In genomic region chr1:132190621-132191092, GRCm38 (mm10) we compare ENCODE assay signal across 10 mouse cellular contexts. TPM values are rescaled to one million over a fixed set of nuclear protein-coding genes. Genes with fewer than 3 reads are reported as not detected.
DNase-seq lines count a peak whose midpoint lies in the region; ATAC-seq and TF ChIP-seq lines count a peak whose summit lies in the region.
"Had no signal": no experiment of that assay in that cellular context is flagged by ENCODE, and none has a peak within 500 bp of the region (broad histone marks: within the 10 kb centered on the region; RNA-seq: fewer than 3 reads in every experiment).

No protein-coding gene starts in this region.

- under 1% methylated on average over 60 of the region's 62 CpGs for WGBS in heart, adult 2 months
- under 1% methylated on average over 62 of the region's 62 CpGs for WGBS in intestine, embryonic 15.5 days
- WGBS in neural tube, embryonic 12.5 days, result under 1% methylated on average over 61 of the region's 62 CpGs

- no peak for TF ChIP-seq EP300 in heart, adult 2 months (IDR thresholded peaks at IDR 0.05; ENCODE audit: insufficient read depth, low read depth, low read length)

- intact Hi-C loops in heart, adult 2 months (cut with DNase I), result no loop called here

- no peaks in the 10 kb centered on the region for H3K79me2 ChIP-seq in heart, adult 2 months (replicated peaks; ENCODE audit: control insufficient read depth, insufficient read depth, low read length)

- peak overlapping the region; percentile 41 for H3K4me3 ChIP-seq in heart, adult 2 months
- H3K4me3 ChIP-seq in testis, adult 2 months (ENCODE audit: control insufficient read depth, low read depth, low read length), result peak overlapping the region; percentile 82
- H3K4me3 ChIP-seq in intestine, embryonic 15.5 days (replicated peaks), result peak overlapping the region; percentile 54
- peak overlapping the region; percentile 79 for H3K4me3 ChIP-seq in neural tube, embryonic 12.5 days

- no peak for TF ChIP-seq CTCF in heart, adult 2 months (IDR thresholded peaks at IDR 0.05)
- TF ChIP-seq CTCF in testis, adult 2 months (IDR thresholded peaks at IDR 0.05; ENCODE audit: control insufficient read depth, insufficient read depth, insufficient replicate concordance, low read depth, low read length), result no peak

- H3K4me1 ChIP-seq in heart, adult 2 months (ENCODE audit: control insufficient read depth, insufficient read depth, low read length), result no peaks in the 10 kb centered on the region
- H3K4me1 ChIP-seq in testis, adult 2 months (ENCODE audit: control insufficient read depth, insufficient read depth, low read length), result peaks cover 16% of the 10 kb centered on the region
- peaks cover 22% of the 10 kb centered on the region for H3K4me1 ChIP-seq in intestine, embryonic 15.5 days (replicated peaks)
- peaks cover 50% of the 10 kb centered on the region for H3K4me1 ChIP-seq in neural tube, embryonic 12.5 days

- no peaks in the 10 kb centered on the region for H3K9me3 ChIP-seq in intestine, embryonic 15.5 days
- no peaks in the 10 kb centered on the region for H3K9me3 ChIP-seq in neural tube, embryonic 12.5 days

- peak; percentile 31; the same call in 1 of the 2 replicates for ATAC-seq in intestine, embryonic 15.5 days
- ATAC-seq in neural tube, embryonic 12.5 days (ENCODE audit: low FRiP score, low read depth), result peak; percentile 27

- H3K4me2 ChIP-seq in intestine, embryonic 15.5 days (replicated peaks), result peak overlapping the region; percentile 97
- H3K4me2 ChIP-seq in neural tube, embryonic 12.5 days (replicated peaks), result peak overlapping the region; percentile 69

- H3K36me3 ChIP-seq in heart, adult 2 months (ENCODE audit: control insufficient read depth, insufficient read depth, low read length), result no peaks in the 10 kb centered on the region
- no peaks in the 10 kb centered on the region for H3K36me3 ChIP-seq in testis, adult 2 months (ENCODE audit: control insufficient read depth, insufficient read depth, low read length)
- H3K36me3 ChIP-seq in intestine, embryonic 15.5 days, result no peaks in the 10 kb centered on the region
- no peaks in the 10 kb centered on the region for H3K36me3 ChIP-seq in neural tube, embryonic 12.5 days
- H3K36me3 ChIP-seq: G1E had no signal

- no peak for TF ChIP-seq POLR2A in heart, adult 2 months (IDR thresholded peaks at IDR 0.05; ENCODE audit: insufficient read depth, low read depth, low read length)
- TF ChIP-seq POLR2A in testis, adult 2 months (IDR thresholded peaks at IDR 0.05; ENCODE audit: control insufficient read depth, low read depth, low read length), result no peak

- DNase-seq in heart, adult 2 months, result no peak
- DNase-seq in heart, adult 11 months, result no peak
- no peak for DNase-seq in testis, postnatal 14 days (ENCODE audit: low spot score)
- no peak for DNase-seq in layer of hippocampus, adult 9-10 months (ENCODE audit: low spot score)
- no peak for DNase-seq in urinary bladder, postnatal 10 days (ENCODE audit: low spot score)

- no peak overlapping the region for H3K27ac ChIP-seq in heart, adult 2 months
- no peak overlapping the region for H3K27ac ChIP-seq in testis, adult 2 months (ENCODE audit: control insufficient read depth, insufficient read depth, low read depth, low read length)
- no peak overlapping the region for H3K27ac ChIP-seq in intestine, embryonic 15.5 days
- peak overlapping the region; percentile 98 for H3K27ac ChIP-seq in neural tube, embryonic 12.5 days

- no peak overlapping the region for H3K9ac ChIP-seq in heart, adult 2 months (ENCODE audit: low read depth, low read length)
- H3K9ac ChIP-seq in intestine, embryonic 15.5 days, result peak overlapping the region; percentile 29
- peak overlapping the region; percentile 98 for H3K9ac ChIP-seq in neural tube, embryonic 12.5 days

- peaks cover 25% of the 10 kb centered on the region for H3K27me3 ChIP-seq in heart, adult 2 months (ENCODE audit: control insufficient read depth, insufficient read depth, low read length)
- H3K27me3 ChIP-seq in testis, adult 2 months (ENCODE audit: control insufficient read depth, insufficient read depth, low read length), result peaks cover 7% of the 10 kb centered on the region; the same call in 1 of the 2 replicates
- peaks cover 75% of the 10 kb centered on the region for H3K27me3 ChIP-seq in intestine, embryonic 15.5 days (replicated peaks)
- H3K27me3 ChIP-seq in neural tube, embryonic 12.5 days (replicated peaks), result peaks cover 4% of the 10 kb centered on the region; the same call in 1 of the 2 replicates

RNA-seq across cellular contexts. Expression of gene Lemd1, which starts 0.6 kb away (rescaled TPM):
- not detected for total RNA-seq in heart, adult 2 months (2021)
- 0.20 TPM in 1 of 2 replicates, not detected in the other for polyA plus RNA-seq in heart, adult 2 months (2012; rRNA removed)
- polyA plus RNA-seq in testis, adult 2 months (2012; rRNA removed), result 162 and 173 TPM in 2 replicates
- 0.43 and 0.58 TPM in 2 replicates for polyA plus RNA-seq in intestine, embryonic 15.5 days (2015; fragmentation: Nextera tagmentation; extraction: Ambion mirVana)
- 11.7 and 11.9 TPM in 2 replicates for polyA plus RNA-seq in neural tube, embryonic 12.5 days (2016; fragmentation: Nextera tagmentation; extraction: Ambion mirVana)
- polyA plus RNA-seq: G1E had no signal

RNA-seq across cellular contexts. Expression of gene AC124108.1, which starts 0.6 kb away (rescaled TPM):
- total RNA-seq in heart, adult 2 months (2021), result under 1 TPM in 1 of 2 experiments, not detected in 1; 0.05 TPM
- 0.06 TPM in 1 of 2 replicates, not detected in the other for polyA plus RNA-seq in heart, adult 2 months (2012; rRNA removed)
- 0.07 and 0.14 TPM in 2 replicates for polyA plus RNA-seq in testis, adult 2 months (2012; rRNA removed)
- 0.03 and 0.08 TPM in 2 replicates for polyA plus RNA-seq in intestine, embryonic 15.5 days (2015; fragmentation: Nextera tagmentation; extraction: Ambion mirVana)
- polyA plus RNA-seq in neural tube, embryonic 12.5 days (2016; fragmentation: Nextera tagmentation; extraction: Ambion mirVana), result 3.0 and 3.7 TPM in 2 replicates
- polyA plus RNA-seq: G1E had no signal

RNA-seq across cellular contexts. Expression of gene Gm10188, which starts 38.9 kb away (rescaled TPM):
- not detected for total RNA-seq in heart, adult 2 months (2021)
- not detected in 2 replicates for polyA plus RNA-seq in heart, adult 2 months (2012; rRNA removed)
- 3.6 and 4.0 TPM in 2 replicates for polyA plus RNA-seq in testis, adult 2 months (2012; rRNA removed)
- not detected in 2 replicates for polyA plus RNA-seq in intestine, embryonic 15.5 days (2015; fragmentation: Nextera tagmentation; extraction: Ambion mirVana)
- polyA plus RNA-seq in neural tube, embryonic 12.5 days (2016; fragmentation: Nextera tagmentation; extraction: Ambion mirVana), result 0.74 and 0.86 TPM in 2 replicates
- total RNA-seq: G1E had no signal
- polyA plus RNA-seq: G1E; gonadal fat pad, adult 2 months had no signal

RNA-seq across cellular contexts. Expression of gene Cdk18, which starts 51.2 kb away (rescaled TPM):
- 10 to 100 TPM; 14.0 to 15.8 TPM for total RNA-seq in heart, adult 2 months (2021)
- polyA plus RNA-seq in heart, adult 2 months (2012; rRNA removed), result 20.9 and 25.1 TPM in 2 replicates
- polyA plus RNA-seq in testis, adult 2 months (2012; rRNA removed), result 24.9 and 27.1 TPM in 2 replicates
- 10.5 and 13.4 TPM in 2 replicates for polyA plus RNA-seq in intestine, embryonic 15.5 days (2015; fragmentation: Nextera tagmentation; extraction: Ambion mirVana)
- polyA plus RNA-seq in neural tube, embryonic 12.5 days (2016; fragmentation: Nextera tagmentation; extraction: Ambion mirVana), result 0.74 and 0.84 TPM in 2 replicates

Comparison
In these comparisons a context has a peak if more than half of its experiments do, and no peak if none do; other contexts are left out.
1. RNA of gene Lemd1, which starts 0.6 kb away (polyA plus RNA-seq): 162 to 173 TPM in testis, adult 2 months; 11.7 to 11.9 TPM in neural tube, embryonic 12.5 days, 0.43 to 0.58 TPM in intestine, embryonic 15.5 days and 0.20 TPM in heart, adult 2 months; every median in the first group is over 10 times any median in the second.
2. Peak in every context shown above with its lines, with median percentiles within 50 percentile points of each other: H3K4me3 ChIP-seq.